Comparison of ENCODE assay signal across 1 mouse cellular context in the genomic region with DNA sequence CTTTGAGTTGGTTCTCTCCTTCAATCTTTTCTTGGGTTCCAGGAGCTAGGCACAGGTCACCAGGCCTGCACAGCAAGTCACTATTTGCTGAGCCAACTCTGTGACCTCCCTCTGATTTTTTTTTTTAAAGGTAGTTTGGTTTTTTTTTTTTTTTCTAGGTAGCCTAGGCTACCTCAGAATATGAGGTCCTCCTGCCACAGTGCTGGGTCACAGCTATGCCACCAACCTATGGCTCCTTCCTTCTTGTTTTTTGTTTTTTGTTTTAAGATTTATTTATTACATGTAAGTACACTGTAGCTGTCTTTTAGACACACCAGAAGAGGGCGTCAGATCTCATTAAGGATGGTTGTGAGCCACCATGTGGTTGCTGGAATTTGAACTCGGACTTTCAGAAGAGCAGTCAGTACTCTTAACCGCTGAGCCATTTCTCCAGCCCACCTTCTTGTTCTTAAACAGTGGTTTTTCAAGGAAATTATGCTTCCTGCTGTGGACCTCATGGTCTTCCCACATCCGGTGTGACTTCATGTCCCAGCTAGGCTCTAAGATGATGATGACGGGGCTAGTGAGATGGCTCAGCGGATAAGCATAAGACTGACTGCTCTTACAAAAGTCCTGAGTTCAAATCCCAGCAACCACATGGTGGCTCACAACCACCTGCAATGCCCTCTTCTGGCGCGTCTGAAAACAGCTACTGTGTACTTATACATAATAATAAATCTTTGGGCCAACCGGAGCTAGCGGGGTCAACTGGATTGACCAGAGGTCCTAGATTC.
A peak's percentile ranks its signal among the peaks of the same experiment; 100 is the strongest.
TF ChIP-seq lines count a peak whose summit lies in the region.

No protein-coding gene starts in this region.

TF ChIP-seq in MEL, 35 proteins besides CTCF, POLR2A, EP300 and RAD21:
- TF ChIP-seq ZMIZ1 (IDR thresholded peaks at IDR 0.05; ENCODE audit: low read depth, low read length) (no peak), E2F4 (IDR thresholded peaks at IDR 0.05; ENCODE audit: borderline replicate concordance, low read depth, low read length) (no peak), ZNF384 (IDR thresholded peaks at IDR 0.05; ENCODE audit: low read depth, low read length) (peak; percentile 61)
